Mouse (Mus musculus) layer of hippocampus, postnatal 10 days (tissue): ENCODE measurements around the gene Birc3. TPM values are rescaled to one million over a fixed set of nuclear protein-coding genes. Genes with fewer than 3 reads are reported as not detected.

Source experiments
- DNase-seq, 2 experiments: peaks; one replicate each; pipeline ENCODE4 v3.0.0; 2021; ENCODE audit warnings: low spot score in 2 of 2
- total RNA-seq, 2 experiments: library from RNA; stranded (reverse); gene quantifications; 2 replicates each; pipeline ENCODE4 v1.2.3; 2021

The Birc3 gene
- total RNA-seq, 2 experiments from 2014 or later: 1.3 to 3.0 TPM

DNA sequence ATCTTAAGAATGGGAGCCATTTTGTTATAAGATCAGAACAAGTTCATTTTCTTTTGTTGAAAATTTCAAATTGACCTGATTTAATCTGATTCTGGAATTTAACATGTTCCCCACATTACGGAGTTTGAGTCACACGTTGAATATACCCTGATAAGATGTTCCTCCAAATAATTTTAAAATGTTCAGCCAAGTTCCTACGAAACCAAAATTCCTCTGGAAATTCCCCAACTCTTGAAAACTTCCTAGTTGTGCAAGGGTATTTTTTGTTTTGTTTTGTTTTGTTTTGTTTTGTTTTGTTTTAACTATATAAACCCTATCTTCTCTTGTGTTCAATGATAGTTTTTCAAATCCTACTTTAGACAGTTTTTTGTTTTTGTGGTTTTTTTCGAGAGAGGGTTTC is 44.3 kb downstream of the Birc3 start:
- DNase-seq: no peak

DNA sequence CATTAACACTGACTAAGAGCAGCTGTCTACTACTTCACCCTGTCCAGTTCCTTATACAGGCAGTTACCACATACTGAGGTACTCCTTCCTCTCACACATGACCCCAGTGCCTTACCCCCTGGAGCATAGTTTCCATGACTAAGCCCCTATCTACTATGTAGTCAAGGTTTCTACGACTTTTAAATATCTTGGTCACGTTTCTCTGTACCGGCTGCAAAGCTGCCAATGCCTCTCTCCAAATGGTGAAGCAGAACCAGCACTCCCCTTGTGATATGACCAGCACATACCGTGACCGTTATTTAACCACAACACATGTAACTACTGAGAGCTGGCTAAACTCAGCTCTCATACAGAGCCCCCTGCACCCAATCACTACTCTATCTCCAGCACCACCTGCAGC is 48.1 kb downstream of the Birc3 start:
- DNase-seq: no peak

GRCm38 (mm10) chr9:7822758-7823157 is 50.2 kb downstream of the Birc3 start:
- DNase-seq: no peak

DNA sequence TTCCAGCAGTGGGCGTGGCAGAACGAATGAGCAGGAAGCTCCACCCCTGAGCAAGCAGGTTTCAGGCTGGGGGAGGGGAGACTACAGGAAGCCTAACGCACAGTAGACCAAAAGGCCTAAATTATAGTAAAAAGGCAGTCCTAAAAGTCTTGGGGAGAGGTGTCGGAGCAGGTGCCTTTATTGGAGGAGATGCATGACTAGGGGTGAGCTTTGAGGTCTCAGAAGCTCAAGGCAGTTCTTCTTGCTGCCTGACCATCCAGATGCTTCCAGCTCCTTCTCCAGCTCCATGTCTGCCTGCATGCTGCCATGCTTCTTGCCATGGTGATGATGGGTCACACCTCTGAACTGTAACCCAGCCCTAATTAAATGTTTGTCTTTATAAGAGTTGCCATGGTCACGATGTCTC is 67.9 kb downstream of the Birc3 start:
- no peak for DNase-seq

Other genes starting within 250 kb of the Birc3 start
- not detected for gene Mmp20, start 245.0 kb downstream of the Birc3 start, total RNA-seq
- gene Mmp7, start 181.1 kb downstream of the Birc3 start, total RNA-seq: not detected
- 10 to 100 TPM; 10.5 to 10.7 TPM for gene Tmem123, start 109.1 kb downstream of the Birc3 start, total RNA-seq
- gene Birc2, start 36.1 kb downstream of the Birc3 start, total RNA-seq: 10 to 100 TPM; 24.9 to 26.9 TPM
- gene Yap1, start 131.4 kb upstream of the Birc3 start, total RNA-seq: 10 to 100 TPM; 14.8 to 16.3 TPM
- 1 to 10 TPM; 7.5 to 8.8 TPM for gene Cfap300, start 169.6 kb upstream of the Birc3 start, total RNA-seq